Mouse (Mus musculus) megakaryocyte, embryonic 14.5 days (primary cell): ENCODE measurements around the gene Mcu.

Experiments
- FLI1 ChIP-seq: IDR thresholded peaks from 2 replicates; pipeline ENCODE4 v1.6.1; 2012; ENCODE audit warnings: low read length, inconsistent platforms, mixed read lengths
- GATA1 ChIP-seq: IDR thresholded peaks from 3 replicates; pipeline ENCODE4 v1.6.1; 2012; ENCODE audit warnings: mixed read lengths, low read length, inconsistent platforms, borderline replicate concordance

- TF ChIP-seq GATA1 = no peak
- no peak for TF ChIP-seq FLI1
Observed at GRCm38 (mm10) chr10:59514739-59515464, 101.6 kb downstream of the Mcu start.
